Mouse (Mus musculus): ENCODE measurements around the gene Fbll1.

DNA sequence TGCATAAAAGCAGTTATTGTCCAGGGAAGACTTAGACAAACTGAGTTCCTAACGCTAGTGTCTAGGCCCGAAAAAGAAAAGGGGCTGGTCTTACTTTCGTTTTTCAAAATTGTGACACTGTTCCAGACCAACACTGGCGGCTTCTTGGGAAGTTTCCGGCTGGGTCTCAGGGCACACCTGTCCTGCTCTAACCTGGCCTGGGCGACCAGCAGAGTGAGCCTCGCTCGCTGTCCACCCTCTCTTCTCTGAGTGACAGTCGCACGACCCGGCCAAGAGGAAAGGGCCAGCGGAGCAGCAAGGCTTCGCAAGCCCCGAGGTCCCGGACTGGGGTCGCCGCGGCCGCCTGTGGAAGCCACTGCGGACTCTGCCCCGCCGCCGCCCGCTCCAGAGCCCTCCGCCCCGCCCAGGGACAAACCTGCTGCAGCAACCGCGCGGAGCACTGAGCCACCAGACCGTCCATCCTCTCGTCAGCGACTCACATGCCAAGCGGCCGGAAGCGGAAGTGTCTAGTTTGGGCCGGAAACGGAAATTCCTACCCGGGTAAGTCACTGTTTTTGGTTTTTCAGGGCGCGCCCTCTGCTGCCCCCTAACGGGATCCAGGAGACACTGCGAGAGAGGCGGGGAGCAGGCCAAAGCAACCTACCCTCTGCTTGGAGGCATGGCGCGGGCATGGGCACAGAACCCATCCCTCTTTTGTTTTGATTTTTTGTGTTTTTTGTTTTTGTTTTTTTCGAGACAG lies 35.5 kb upstream of the Fbll1 start, which contains the start of gene Rars:
- TF ChIP-seq CTCF (IDR thresholded peaks at IDR 0.05; ENCODE audit: borderline replicate concordance, insufficient read depth, low read length), result peak; percentile 62
- TF ChIP-seq POLR2A (IDR thresholded peaks at IDR 0.05; ENCODE audit: low read depth, low read length), result peak; percentile 83
